Mouse (Mus musculus): ENCODE results near the gene Ndufb4. TPM values are rescaled to one million over a fixed set of nuclear protein-coding genes. Genes with fewer than 3 reads are reported as not detected.

The Ndufb4 gene
- polyA plus RNA-seq, 1 experiment, result 77.5 TPM

GRCm38 (mm10) chr16:37680831-37681230 is 26.6 kb upstream of the Ndufb4 start:
- DNase-seq (ENCODE audit: extremely low spot score in 1 of 2, low spot score in 1 of 2), result no peak

- DNase-seq (ENCODE audit: extremely low spot score in 1 of 2, low spot score in 1 of 2), result no peak
Measured at GRCm38 (mm10) chr16:37680216-37680615, 26.0 kb upstream of the Ndufb4 start.

- no peak for DNase-seq (ENCODE audit: extremely low spot score in 1 of 2, low spot score in 1 of 2)
Measured at GRCm38 (mm10) chr16:37677586-37677985, 23.3 kb upstream of the Ndufb4 start.

GRCm38 (mm10) chr16:37676677-37677072 is 22.4 kb upstream of the Ndufb4 start:
- DNase-seq (ENCODE audit: extremely low spot score in 1 of 2, low spot score in 1 of 2), result no peak

- DNase-seq (ENCODE audit: extremely low spot score in 1 of 2, low spot score in 1 of 2), result peak; percentile 58 to 82
Measured at GRCm38 (mm10) chr16:37676024-37676676, 21.9 kb upstream of the Ndufb4 start.

- no peak for DNase-seq (ENCODE audit: extremely low spot score in 1 of 2, low spot score in 1 of 2)
Measured at GRCm38 (mm10) chr16:37675326-37675725, 21.1 kb upstream of the Ndufb4 start.

GRCm38 (mm10) chr16:37670666-37671283 is 16.5 kb upstream of the Ndufb4 start:
- no peak for DNase-seq (ENCODE audit: extremely low spot score in 1 of 2, low spot score in 1 of 2)

GRCm38 (mm10) chr16:37665394-37665935 is 11.2 kb upstream of the Ndufb4 start:
- no peak for DNase-seq (ENCODE audit: extremely low spot score in 1 of 2, low spot score in 1 of 2)

GRCm38 (mm10) chr16:37663643-37664459 is 9.6 kb upstream of the Ndufb4 start:
- no peak for DNase-seq (ENCODE audit: extremely low spot score in 1 of 2, low spot score in 1 of 2)

GRCm38 (mm10) chr16:37656796-37657195 is 2.5 kb upstream of the Ndufb4 start:
- no peak for DNase-seq (ENCODE audit: extremely low spot score in 1 of 2, low spot score in 1 of 2)

GRCm38 (mm10) chr16:37655756-37656347 is 1.6 kb upstream of the Ndufb4 start:
- no peak for DNase-seq (ENCODE audit: extremely low spot score in 1 of 2, low spot score in 1 of 2)

GRCm38 (mm10) chr16:37654831-37655455 is 690 bp upstream of the Ndufb4 start:
- DNase-seq (ENCODE audit: extremely low spot score in 1 of 2, low spot score in 1 of 2), result no peak

- no peak for DNase-seq (ENCODE audit: extremely low spot score in 1 of 2, low spot score in 1 of 2)
Measured at GRCm38 (mm10) chr16:37653058-37653457, 1.2 kb downstream of the Ndufb4 start.

- DNase-seq (ENCODE audit: extremely low spot score in 1 of 2, low spot score in 1 of 2), result no peak
Measured at GRCm38 (mm10) chr16:37652654-37653053, 1.6 kb downstream of the Ndufb4 start.

- DNase-seq (ENCODE audit: extremely low spot score in 1 of 2, low spot score in 1 of 2), result no peak
Measured at GRCm38 (mm10) chr16:37651467-37651866, 2.8 kb downstream of the Ndufb4 start.

GRCm38 (mm10) chr16:37649068-37649467 is 5.2 kb downstream of the Ndufb4 start:
- no peak for DNase-seq (ENCODE audit: extremely low spot score in 1 of 2, low spot score in 1 of 2)

- no peak for DNase-seq (ENCODE audit: extremely low spot score in 1 of 2, low spot score in 1 of 2)
Measured at GRCm38 (mm10) chr16:37647936-37648335, 6.3 kb downstream of the Ndufb4 start.

- peak in 1 of 2 experiments; percentile 52 for DNase-seq (ENCODE audit: extremely low spot score in 1 of 2, low spot score in 1 of 2)
Measured at GRCm38 (mm10) chr16:37647067-37647466, 7.2 kb downstream of the Ndufb4 start.

GRCm38 (mm10) chr16:37645799-37646198 is 8.5 kb downstream of the Ndufb4 start:
- no peak for DNase-seq (ENCODE audit: extremely low spot score in 1 of 2, low spot score in 1 of 2)

GRCm38 (mm10) chr16:37645211-37645610 is 9.0 kb downstream of the Ndufb4 start:
- DNase-seq (ENCODE audit: extremely low spot score in 1 of 2, low spot score in 1 of 2), result no peak

Data from frontal cortex, adult 2 months (tissue).